Mouse (Mus musculus) kidney, postnatal 36 days (tissue): Measurements from ENCODE around the gene Sh3bp5.
"Not testable (repeated sequence)": the region's sequence is repeated elsewhere in the genome, so short reads cannot be mapped to it uniquely, and the experiment has no call there.

Source experiments
- DNase-seq, 2 experiments: peaks; one replicate each; pipeline ENCODE4 v3.0.0; 2021 to 2022; ENCODE audit warnings: mixed read lengths in 2 of 2

Sh3bp5 gene

DNA sequence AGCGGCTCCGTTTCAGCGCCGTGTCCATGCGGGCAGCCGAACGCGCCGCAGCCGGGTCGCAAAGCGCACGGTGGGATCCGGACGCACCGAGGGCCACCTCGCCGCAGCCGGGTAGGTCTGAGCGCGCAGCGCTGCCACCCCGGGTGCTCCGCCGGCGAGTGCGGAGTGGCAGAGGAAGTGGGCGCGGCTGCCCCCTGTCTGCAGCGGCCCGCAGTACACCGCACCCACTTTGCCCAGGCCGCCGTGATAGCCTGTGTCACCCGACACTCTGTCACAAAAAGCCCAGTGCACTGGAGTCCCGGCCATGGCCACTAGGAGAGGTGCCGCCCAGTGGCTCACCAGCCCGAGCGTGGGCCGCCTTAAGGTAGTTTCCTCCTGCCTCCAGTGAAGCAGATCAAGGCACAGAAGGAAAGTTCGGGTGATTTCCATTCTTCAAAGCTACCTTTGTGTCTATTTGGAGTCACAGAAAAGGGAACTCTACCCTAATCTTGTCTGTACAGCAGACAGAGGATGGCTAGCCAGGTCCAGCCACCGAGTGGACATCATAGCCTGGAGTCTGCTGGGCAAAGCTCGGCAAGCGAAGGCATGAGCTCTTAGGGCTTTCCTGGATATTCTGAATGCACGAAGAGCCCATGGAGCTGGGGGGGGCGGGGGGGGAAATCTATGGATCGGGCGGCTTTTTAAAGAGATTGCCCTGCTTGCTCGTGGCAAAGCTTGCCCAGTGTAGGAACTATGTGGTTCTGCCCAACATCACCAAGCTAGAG, at the start of gene Sh3bp5:
TSS of gene Sh3bp5 (minus strand) at position 149 of the 764 bp plus-strand sequence.
- DNase-seq: peak; percentile 94 to 97

DNA sequence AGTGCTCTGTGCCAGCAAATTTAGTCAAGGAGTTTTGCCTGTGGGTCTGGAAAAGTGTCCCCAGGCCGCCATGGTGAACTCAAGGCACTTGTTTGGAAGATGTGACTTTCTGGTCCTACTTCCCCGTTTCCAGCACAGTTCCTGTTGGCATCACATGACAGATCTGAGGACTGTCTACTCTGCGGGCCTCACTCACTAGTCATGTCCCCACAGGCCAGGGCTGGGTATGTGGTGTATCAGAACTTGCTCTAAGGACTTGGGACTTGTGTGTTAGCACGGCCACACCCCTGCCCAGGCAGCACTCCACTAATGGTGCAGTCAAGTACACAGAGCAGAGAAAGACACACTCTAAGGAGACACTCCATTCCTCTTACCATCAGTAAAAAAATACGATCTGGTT, 46.5 kb upstream of the Sh3bp5 start:
- DNase-seq: no peak

- DNase-seq: no peak
These were observed 37.4 kb upstream of the Sh3bp5 start for GRCm38 (mm10) chr14:31473297-31473696.

DNA sequence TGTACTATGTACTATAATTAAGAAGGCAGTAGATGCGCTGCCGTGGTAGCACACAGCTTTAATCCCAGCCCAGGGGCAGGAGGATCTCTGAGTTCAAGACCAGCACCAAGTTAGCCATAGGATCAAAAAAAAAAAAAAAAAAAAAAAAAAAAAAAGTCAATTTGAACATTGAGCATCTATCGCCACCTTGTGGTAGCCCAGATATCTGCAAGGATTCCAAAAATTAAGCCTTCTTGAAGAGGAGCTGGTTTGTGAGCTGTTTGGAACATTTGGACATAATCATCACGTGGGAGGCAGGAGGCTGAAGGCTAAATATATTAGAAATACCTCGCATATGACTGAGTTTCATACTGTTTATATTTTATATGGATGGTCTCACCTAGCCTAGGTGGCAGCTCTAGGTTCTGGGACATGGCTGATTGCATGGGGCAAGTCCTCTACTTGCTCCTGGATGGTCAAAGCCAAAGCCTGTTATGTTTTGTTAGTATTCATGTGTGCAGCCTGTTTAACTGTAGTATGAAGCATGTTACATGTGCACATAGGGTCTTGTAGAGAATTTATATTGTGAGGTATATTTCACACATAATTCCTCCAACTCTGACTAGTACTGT, 36.7 kb upstream of the Sh3bp5 start:
- DNase-seq: peak; percentile 64 to 79

GRCm38 (mm10) chr14:31469711-31470110, 33.8 kb upstream of the Sh3bp5 start:
- no peak for DNase-seq

DNA sequence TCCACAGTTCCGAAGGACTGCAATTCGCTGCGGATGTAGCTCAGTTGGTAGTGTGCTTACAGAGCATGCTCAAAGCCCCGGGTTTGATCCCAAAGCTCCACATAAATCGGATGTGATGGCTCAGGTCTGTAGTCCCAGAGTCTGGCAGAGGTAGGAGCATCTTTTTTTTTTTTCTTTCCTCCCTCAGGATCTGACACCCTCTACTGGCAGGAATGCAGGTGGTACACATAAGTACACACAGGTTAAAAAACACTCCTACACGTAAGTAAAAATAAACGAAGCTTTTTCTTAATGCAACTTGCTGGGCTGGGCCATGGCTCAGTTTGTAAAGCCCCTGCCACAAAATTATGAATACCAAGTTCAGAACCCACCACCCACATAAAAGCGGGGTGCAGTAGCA, 28.3 kb upstream of the Sh3bp5 start:
- peak; percentile 44 to 74 for DNase-seq

DNA sequence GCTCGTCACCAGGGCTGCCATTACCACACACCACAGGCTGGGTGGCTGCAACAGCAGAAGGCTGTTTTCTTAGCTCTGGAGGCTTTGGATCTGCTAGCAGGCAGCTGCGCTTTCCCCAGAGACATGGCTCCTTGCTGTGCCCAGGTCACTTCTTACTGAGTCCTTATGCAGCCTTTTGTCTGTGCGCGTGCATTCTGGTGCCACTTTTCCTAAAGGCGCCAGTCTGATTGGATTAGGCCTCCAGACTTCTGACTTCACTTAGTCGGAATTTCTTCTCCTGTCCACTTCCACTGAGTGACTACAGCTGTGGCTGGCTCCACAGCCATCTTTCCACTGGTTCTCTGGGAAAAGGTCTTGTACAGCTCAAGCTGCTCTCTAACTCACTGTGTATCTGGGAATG, 27.0 kb upstream of the Sh3bp5 start:
- peak in 1 of 2 experiments; percentile 9 for DNase-seq

DNA sequence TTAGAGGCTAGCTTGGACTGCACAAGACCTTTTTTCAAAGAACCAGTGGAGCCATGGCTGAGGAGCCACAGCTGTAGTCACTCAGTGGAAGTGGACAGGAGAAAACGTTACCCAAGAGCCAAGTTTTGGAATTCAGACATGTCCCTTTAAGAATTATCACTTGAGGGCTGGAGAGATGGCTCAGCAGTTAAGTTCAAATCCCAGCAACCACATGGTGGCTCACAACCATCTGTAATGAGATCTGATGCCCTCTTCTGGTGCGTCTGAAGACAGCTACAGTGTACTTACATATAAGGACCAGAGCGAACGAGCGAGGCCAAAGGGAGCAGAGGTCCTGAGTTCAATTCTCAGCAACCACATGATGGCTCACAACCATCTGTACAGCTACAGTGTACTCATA, 26.3 kb upstream of the Sh3bp5 start:
- peak in 1 of 2 experiments; percentile 10 for DNase-seq

GRCm38 (mm10) chr14:31458006-31458405, 22.1 kb upstream of the Sh3bp5 start:
- no peak for DNase-seq

DNA sequence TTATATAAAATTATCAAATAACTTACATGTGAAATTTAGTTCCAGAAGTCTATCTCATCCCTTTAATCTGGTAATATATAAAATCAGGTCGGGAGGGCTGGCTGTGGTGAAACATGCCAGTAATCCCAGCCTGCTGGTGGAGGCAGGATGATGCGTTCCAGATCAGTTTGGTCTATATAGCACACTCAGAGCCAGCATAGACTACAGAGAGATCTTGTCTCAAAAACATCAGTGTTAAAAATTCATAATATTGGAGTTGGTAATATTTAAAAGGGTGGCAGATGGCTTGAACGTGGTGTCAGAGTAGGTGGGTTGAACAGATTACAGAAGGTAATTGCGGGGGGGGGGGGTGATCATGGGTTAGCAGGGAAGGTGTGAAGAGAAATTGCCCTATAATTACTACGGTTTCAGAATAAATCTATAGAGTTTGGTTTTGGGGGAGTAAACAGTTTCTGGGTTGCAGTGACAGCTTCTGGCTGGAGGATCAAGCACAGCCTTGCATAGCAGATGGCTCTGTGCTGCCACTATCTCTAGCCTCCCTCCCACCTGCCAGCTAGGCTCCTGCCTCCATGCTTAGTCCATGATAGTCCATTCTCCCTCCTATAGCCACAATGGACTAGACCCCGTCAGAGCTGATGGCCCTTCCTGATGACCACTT, 20.3 kb upstream of the Sh3bp5 start:
- no peak for DNase-seq

- peak; percentile 33 to 56 for DNase-seq
These were observed 19.1 kb upstream of the Sh3bp5 start for GRCm38 (mm10) chr14:31454849-31455566.

GRCm38 (mm10) chr14:31453946-31454345, 18.1 kb upstream of the Sh3bp5 start:
- not testable (repeated sequence) for DNase-seq

DNA sequence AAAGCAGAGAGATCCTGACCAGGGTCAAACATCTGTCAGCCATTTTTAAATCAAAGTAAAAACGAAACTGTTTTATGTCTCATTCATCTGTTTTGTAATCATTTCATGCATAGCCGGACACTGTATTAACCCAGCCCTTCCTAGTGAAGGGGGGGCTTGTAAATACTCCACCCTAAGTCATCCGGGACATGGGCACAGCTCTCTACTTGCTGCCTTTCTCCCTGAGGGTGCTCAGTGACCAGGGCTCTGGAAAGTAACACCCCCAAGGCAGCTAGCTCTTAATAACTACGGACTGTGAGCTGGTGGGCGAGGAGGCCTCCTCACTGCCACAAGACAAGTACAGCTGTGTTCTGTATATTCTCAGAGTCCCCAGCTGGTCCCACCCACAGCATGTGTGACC, 13.1 kb upstream of the Sh3bp5 start:
- peak in 1 of 2 experiments; percentile 39 for DNase-seq

- no peak for DNase-seq
These were observed 7.7 kb upstream of the Sh3bp5 start for GRCm38 (mm10) chr14:31443616-31444015.

- DNase-seq: no peak
These were observed 4.8 kb upstream of the Sh3bp5 start for GRCm38 (mm10) chr14:31440725-31441124.

DNA sequence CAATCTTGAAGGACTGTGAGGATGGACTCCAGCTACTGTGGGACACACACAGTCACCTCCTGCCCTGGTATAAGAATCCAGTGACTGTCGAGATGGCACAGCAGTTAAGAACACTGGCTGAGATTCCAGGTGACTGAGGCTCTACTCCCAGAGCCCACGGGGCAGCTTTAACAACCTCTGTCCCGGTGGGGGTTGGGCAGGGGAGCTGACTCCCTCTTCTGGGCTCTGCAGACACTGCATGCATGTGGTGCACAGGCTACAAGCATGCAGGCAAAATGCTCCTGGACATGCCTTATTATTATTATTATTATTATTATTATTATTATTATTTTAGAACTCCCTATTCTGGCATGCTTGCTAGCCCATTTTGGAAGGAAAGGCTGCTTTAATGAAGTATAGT, 4.4 kb upstream of the Sh3bp5 start:
- peak in 1 of 2 experiments; percentile 56 for DNase-seq

GRCm38 (mm10) chr14:31439279-31439678, 3.4 kb upstream of the Sh3bp5 start:
- peak; percentile 60 for DNase-seq

DNA sequence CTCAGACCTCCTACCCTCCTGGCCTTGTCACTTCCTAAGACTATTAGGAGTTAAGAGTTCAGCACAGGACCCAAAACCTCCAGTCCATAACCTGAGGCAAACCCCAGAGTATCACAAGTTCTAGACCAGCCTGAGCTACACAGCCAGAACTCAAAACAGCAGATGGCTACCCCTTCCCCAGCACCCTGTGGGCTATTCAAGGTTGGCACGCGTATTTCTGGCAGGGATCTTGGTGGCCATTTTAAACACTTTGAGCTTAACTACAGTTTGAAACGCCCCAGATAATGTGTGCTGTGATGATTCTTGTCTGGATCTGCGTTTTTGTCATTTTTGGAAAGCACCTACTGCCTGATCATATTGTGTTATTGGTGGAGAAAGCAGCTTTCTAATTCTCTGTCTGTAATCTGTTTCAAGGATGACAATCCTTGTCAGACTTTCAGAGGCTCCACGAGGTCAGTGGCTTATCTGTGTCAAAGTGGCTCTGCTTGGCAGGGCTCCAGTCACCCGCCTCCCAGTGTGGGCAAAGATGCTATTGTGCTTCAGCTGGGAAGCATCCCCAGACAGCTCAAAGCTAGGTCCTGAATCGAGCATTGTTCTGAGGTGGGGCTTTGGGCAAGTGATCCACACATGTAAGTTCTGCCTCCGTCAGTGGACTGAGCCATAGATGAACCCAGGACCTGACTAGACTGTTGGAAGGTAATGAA, 2.1 kb upstream of the Sh3bp5 start:
- DNase-seq: peak in 1 of 2 experiments; percentile 48

DNA sequence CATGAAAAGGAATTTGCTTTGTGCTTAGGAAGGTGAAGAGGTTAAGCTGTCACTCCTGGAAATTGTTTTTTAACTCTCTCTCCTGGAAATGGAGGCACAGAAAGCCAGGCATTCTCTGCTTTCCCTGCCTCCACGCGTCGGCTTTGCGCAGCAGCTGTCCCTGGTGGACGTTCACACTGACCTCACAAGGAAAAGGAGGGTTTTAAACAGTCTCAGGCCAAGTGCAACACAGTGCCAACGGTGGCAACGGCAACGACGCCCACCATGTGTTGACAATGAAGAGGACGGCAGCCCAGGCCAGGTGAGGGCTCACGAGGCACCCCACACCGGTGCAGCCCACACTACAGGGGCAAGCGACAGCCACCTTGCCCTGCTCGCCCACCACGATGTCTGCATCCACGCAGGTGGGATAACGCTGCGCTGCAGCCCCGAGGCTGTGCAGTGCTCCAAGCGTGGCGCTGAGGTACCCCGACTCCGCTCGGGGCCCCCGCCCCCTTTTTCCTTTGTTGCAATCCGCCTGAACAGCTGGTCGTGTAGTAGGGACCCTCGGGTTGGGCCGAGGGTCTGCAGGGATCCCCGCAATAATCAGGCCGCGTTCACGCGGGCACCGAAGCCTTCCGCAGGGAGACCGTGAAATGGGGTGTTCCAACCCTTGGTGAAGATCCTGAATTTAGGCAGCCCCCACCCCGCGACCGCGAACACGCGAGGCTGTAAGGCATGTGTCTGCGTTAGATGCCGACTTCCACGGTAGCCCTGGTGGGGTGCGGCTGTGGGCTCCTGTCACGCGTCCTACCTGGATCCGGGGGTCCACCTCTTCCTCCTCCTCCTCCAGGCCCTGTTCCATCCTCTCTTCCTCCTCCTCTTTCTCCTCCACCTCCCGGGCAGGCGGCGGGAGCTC, 611 bp downstream of the Sh3bp5 start:
- DNase-seq: peak in 1 of 2 experiments; percentile 61

GRCm38 (mm10) chr14:31434426-31434825, 1.5 kb downstream of the Sh3bp5 start:
- DNase-seq: peak in 1 of 2 experiments; percentile 63

GRCm38 (mm10) chr14:31433851-31434360, 2.0 kb downstream of the Sh3bp5 start:
- DNase-seq: peak; percentile 72 to 86
